Mouse (Mus musculus) left cerebral cortex, postnatal 14 days (tissue): Measurements from ENCODE around the gene Arsg. TPM values are rescaled to one million over a fixed set of nuclear protein-coding genes. Genes with fewer than 3 reads are reported as not detected.

Experiments used
- DNase-seq, 2 experiments: peaks; one replicate each; pipeline ENCODE4 v3.0.0; 2021 to 2022; ENCODE audit warnings: low spot score in 2 of 2, mixed read lengths in 1 of 2
- intact Hi-C: fragments of 180-260 bp; cut with DNase I; formaldehyde crosslinking; loops from one replicate; pipeline ENCODE4 v1.15.1; 2025
- long read RNA-seq, 2 experiments: library from polyadenylated mRNA; stranded (forward); transcript quantifications; one replicate each; pipeline ENCODE4 v2.0.0; 2021
- total RNA-seq, 2 experiments: library from RNA; stranded (reverse); gene quantifications; 2 replicates each; pipeline ENCODE4 v1.2.3; 2021

Gene Arsg
- 1 to 10 TPM; 5.9 to 7.1 TPM for total RNA-seq
- long read RNA-seq, experiment 1, partial matches to known transcripts: 1 of 9 reads
- long read RNA-seq, experiment 1, other reads (novel, unspliced or antisense): 4 of 9 reads
- long read RNA-seq, experiment 2, partial matches to known transcripts: 1 of 10 reads
- long read RNA-seq, experiment 2, other reads (novel, unspliced or antisense): 9 of 10 reads

DNA sequence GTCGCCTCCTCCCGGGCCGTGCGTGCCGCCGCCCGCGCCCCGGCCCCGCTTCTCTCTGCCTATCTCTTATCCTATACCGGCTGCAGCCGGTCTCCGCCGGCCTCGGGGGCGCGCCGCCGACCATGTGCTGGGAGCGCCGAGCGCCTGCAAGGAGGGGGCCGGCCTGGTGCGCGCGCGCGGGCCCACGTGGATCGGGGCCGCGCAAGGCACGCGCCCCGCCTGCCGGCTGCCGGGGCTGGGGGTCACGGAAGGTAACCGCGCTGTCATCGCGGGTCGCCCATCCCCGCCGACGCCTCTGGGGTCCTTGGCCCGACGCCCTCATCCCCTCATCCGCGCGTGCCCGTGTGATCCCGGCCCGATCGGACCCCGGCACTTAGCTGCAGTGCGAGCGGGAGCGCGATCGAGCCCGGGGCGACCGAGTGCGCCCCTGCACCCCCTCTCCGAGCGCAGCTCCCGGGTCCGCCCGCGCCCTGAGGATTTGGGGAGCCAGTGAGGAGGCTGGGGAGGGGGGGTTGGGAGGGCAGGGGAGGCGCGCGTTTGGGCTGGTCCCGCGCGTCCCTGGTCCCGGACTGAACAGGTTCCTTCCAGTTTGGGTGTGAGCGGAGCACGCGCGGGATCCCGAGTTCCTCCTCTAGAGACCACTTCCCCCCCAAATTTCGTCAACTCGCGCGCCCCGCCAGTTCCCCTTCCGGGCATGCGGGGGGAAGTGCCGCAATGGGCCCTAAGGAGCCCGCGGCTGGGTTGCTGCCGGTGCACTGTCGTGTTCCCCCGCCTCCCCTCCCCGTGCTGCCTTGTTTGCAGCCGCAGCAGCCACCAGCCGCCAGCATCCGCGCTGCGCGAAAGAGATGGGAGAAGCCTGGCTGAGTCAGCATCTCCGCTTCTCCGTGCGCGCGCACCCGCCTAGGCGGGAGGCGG is at the start of gene Arsg, which contains the start of gene Slc16a6:
TSS of gene Arsg (plus strand) at position 204 of the 915 bp plus-strand sequence.
TSS of gene Slc16a6 (minus strand) at position 428 of the 915 bp plus-strand sequence.
- intact Hi-C loops: no loop called here

DNA sequence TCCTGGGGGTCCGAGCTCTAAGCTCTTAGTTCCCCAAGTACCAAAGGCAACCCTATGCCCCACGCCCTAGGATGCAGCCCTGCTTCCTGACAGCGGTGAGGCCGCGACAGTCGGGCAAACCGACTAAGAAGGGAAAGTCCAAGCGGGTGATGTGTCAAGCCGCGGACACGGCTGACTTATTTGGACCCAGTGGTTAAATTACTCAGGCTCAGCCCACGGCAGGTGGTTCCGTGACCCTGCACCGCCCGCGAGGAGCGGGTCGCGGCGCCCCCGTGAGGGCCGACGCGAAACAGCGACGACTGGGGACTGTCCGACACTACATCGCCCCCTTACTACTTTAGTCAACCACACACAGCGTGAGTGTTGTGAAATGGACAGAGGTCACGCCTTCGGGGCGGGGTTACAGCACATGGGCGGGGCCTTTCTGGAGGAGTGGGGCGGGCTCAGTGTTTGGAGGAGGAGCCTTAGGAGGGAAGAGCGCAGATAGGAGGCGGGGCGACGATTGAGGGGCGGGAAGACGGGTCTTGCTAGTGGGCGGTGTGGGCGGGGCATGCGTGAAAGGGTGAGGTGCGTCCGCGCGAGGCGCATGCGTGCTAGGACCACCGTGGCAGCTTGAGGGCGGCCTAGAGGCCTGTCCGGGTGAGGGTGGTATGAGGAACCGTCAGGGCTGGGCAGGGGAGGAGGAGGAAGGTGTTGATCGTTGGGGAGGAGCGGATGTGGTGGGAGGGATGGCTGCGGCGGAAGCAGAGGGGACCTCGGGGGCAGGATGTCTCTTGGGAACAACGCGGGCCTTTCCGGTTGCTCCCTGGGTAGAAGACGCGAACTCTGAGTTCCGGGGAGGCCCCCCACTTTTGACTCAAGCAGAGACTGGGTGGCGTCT is 47.5 kb upstream of the Arsg start, which contains the start of gene Amz2:
TSS of gene Amz2 (plus strand) at position 555 of the 880 bp plus-strand sequence.
- peak; percentile 97 to 98 for DNase-seq
- intact Hi-C loops: loop anchor here (5.0 kb wide), 2 partner anchors 48 to 183 kb away; no protein-coding TSS in a partner anchor

More for the DNA sequence above, at the start of gene Arsg, which contains the start of gene Slc16a6:
- DNase-seq: peak; percentile 86 to 92

DNA sequence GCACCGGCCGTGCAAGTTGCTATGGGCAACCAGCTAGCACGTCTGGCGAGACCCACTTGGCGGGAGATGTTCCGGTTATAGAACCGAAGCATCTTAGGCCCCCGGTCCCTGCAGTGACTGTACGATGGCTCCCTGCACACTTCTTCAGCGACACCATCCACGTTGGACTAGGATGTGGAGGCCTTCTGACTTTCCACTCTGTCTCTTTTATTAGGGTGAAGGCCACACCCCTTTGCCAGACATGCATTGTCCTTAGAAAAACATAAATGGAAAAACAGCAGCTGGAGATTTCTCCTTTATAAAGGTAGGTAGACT is 46.9 kb upstream of the Arsg start:
- intact Hi-C loops: loop anchor here (5.0 kb wide), 2 partner anchors 49 to 184 kb away; no protein-coding TSS in a partner anchor
- DNase-seq: no peak

DNA sequence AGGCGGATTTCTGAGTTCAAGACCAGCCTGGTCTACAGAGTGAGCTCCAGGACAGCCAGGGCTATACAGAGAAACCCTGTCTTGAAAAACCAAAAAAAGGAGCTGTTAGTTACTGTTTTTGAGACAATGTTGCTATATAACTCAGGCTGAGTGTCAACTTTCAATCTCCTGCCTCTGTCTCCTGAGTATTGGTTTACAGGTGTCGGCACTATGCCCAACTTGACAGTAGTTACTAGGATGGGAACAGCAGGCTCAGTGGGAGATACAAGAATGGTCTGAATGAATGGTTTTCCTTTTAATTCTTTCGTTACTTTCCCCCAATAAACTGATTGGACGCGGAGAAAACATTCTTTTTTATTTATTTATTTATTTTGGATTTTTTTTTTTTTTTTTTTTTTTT is 45.8 kb upstream of the Arsg start:
- intact Hi-C loops: loop anchor here (5.0 kb wide), 2 partner anchors 50 to 185 kb away; no protein-coding TSS in a partner anchor
- no peak for DNase-seq

- DNase-seq: no peak
- intact Hi-C loops: no loop called here
These were observed 38.9 kb upstream of the Arsg start for GRCm38 (mm10) chr11:109434233-109434798.

GRCm38 (mm10) chr11:109436889-109437288 is 36.3 kb upstream of the Arsg start:
- DNase-seq: no peak
- intact Hi-C loops: no loop called here

GRCm38 (mm10) chr11:109439209-109439608 is 34.0 kb upstream of the Arsg start:
- no peak for DNase-seq
- intact Hi-C loops: no loop called here

GRCm38 (mm10) chr11:109439829-109440340 is 33.3 kb upstream of the Arsg start:
- DNase-seq: peak; percentile 60 to 74
- intact Hi-C loops: no loop called here

DNA sequence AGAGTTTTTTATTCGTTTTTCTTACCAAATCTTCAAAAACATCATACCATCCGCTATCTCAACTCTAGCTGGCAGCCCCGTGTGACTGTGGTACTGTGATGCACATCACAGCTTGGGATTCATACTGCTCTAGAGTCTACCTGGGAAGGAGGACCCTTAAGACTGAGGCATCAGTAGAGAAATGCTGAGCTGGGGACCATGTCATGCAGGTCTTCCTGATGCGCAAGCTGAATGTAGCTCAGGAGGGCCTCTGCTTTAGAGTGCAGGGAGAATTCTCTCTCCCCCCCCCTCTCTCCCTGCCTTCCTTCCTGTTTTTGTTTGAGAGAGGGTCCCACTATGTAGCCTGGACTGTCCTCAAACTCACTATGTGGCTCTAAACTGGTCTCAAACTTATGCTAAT is 32.5 kb upstream of the Arsg start:
- DNase-seq: no peak
- intact Hi-C loops: no loop called here

DNA sequence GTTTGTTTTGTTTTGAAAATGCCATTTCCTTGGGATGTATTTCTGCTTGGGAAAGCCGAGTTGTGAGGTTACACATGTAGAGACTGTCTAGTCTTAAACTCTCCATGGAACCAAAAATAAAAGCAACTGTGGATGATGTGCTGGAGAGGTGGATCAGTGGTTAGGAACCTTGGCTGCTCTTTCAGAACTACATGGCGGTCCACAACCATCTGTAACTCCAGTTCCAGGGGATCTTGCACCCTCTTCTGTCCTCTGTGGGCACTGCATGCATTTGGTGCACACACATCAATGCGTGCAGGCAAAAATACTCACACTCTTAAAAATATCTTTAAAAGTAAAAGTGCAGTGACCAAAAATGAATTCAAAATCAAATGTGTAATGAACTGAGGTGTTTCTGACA is 32.1 kb upstream of the Arsg start:
- intact Hi-C loops: no loop called here
- DNase-seq: peak; percentile 23 to 56

DNA sequence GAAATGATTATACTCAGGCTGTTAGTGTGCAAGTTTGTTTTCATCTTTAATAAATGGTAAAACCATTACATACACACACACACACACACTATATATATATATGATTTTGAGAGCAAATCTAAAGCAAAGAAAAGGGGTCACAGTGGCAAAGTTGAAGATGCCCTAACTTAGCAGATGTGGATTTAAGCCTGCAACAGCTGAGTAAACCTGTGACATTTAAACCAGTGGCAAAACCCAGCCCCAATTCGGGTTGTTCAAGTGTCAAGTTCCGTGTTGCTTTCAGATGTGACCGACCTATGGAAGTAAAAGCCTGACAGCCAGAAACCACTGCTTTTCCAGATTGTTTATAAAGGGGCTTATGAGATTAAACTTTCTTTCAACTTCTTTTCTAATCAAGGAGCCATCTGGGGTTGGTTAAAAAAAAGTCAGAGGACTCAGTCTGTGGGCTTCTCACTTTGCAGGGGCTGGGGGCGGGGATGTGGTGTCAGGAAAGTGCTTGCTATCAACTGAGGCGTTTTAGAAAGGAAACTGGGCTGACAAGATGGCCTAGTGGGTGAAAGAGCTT is 30.9 kb upstream of the Arsg start:
- no peak for DNase-seq
- intact Hi-C loops: no loop called here

GRCm38 (mm10) chr11:109443468-109444263 is 29.5 kb upstream of the Arsg start:
- intact Hi-C loops: loop anchor here (2.0 kb wide), 1 partner anchor 141 kb away; no protein-coding TSS in a partner anchor
- DNase-seq: no peak

DNA sequence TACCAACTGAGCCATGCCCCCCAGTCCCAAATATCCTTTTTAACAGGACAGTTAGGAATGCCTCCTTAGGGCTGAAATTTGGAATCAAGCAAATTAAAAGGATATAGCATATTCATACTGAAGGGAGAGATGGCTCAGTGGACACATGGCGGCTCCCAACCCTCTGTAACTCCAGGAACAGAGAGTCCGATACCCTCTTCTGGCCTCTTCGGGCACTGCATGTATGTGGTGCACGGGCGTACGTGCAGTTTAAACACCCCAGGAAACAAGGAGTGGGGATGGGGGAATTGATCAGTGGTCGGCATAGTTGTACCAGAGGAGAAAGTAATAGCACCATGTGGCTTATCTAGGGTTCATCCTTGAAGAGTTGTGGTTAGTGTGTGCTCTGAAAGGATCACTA is 28.6 kb upstream of the Arsg start:
- DNase-seq: no peak
- intact Hi-C loops: loop anchor here (2.0 kb wide), 1 partner anchor 140 kb away; no protein-coding TSS in a partner anchor

DNA sequence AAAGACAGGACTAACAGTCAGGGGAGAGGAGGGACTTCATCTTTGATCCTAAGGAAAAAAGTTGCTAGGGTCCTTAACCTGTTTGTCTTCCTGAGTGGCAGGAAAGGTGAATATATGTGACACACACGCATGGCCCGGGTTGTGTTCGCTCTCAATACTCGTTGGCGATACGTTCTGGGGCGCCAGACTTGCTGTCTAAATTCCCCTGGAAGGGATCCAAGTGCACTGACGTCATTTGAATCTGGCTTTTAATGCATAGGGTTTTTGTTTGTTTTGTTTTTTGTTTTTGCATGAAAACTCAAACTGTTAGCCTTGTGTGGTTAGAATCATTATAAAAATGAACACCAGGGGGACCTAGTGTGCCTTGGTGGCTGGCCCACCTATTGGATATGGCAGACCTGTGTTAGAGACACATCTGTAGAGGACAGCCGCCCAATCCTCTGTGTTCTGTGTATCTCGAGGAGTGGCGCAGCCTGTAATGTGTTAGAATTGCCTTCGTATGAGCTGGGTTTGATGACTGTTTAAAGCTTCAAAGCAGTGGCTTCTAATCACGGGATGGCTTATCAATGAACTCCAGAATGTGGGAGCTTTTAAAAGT is 27.6 kb upstream of the Arsg start:
- DNase-seq: peak; percentile 34 to 70
- intact Hi-C loops: loop anchor here (2.0 to 5.0 kb wide), 2 partner anchors 139 to 417 kb away; no protein-coding TSS in a partner anchor

DNA sequence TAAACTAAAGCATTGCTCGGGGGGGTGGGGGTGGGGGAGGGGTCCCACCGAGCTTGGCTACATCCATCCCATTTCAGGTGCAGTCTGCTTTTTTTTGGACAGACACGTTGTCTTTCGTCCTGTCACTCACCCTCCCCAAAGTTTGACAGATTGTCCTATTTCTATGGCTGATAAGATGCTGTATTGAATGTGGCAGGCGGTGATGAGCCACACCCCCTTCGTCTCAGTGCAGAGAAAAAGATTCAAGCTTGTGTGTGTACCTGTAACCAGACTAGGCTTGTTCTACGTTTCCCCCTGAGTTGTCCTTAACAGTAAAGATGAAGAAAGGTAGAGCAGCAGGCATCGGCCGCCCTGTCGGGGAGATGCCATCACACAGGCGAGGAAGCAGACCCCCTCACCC is 22.0 kb upstream of the Arsg start:
- intact Hi-C loops: no loop called here
- no peak for DNase-seq

GRCm38 (mm10) chr11:109456261-109456660 is 16.9 kb upstream of the Arsg start:
- intact Hi-C loops: no loop called here
- no peak for DNase-seq

DNA sequence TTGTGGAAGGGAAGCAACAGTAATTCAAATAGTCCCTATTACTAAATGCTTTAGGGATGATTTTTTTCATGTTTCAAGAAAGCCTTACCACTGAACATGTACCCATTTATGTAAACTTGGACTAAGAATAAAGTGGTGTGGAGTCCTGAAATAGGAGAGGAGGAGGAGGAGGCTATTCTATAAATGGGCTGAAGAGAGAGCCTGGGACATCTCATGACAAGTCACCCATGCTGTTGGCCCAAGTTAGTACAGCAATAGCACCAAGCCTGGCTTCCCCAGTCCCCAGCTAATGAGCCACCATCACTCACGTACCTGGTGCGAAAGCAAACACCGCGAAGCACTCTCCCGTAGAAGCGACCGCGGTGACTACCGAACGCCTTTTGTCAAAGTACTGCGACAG is 15.0 kb upstream of the Arsg start:
- DNase-seq: no peak
- intact Hi-C loops: no loop called here
